Mouse (Mus musculus): ENCODE data around the gene Ubxn6. TPM values are rescaled to one million over a fixed set of nuclear protein-coding genes. Genes with fewer than 3 reads are reported as not detected.

Gene Ubxn6
- polyA plus RNA-seq, 1 experiment = 113 TPM

GRCm38 (mm10) chr17:56057381-56058120 is 17.3 kb downstream of the Ubxn6 start:
- DNase-seq (ENCODE audit: extremely low spot score in 1 of 2, low spot score in 1 of 2) = no peak

- DNase-seq (ENCODE audit: extremely low spot score in 1 of 2, low spot score in 1 of 2) = no peak
Measured at GRCm38 (mm10) chr17:56055945-56056678, 18.7 kb downstream of the Ubxn6 start.

DNA sequence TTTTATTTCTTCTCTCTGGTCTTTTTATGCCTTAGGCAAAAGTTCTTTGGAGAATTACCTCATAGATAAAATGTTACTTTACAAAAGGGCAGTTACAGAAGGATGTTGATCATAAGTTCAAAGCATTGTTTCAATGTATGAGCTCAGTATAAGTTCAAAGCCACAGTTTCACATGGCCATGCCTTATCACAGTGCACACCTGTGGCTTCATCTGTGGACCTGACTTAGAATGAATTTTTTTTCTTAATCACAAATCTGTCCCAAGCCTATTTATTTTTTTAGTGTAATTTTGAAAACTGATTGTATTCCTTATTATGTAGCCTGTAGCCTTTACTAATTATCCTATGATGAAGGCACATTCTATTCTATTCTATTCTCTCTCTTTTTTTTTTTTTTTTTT is 19.9 kb downstream of the Ubxn6 start:
- DNase-seq (ENCODE audit: extremely low spot score in 1 of 2, low spot score in 1 of 2) = no peak

DNA sequence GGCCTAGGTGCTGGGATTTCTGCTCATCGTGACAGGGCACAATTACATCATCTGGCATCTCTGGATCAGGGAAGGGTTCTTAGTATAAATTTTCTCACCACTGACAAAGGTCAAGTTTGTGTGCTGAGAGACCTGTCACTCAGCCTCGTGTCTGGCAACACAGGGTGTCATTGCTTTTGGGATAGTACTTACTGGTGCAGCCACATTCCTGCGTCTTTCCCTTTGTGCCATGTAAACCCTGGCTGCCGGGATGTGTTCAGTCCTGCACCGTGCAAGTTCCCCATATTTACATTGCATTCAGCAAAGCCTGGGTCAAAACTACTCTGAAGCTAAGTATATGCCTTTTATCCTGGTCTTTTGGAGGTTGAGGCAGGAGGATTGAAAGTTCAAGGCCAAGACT is 23.5 kb downstream of the Ubxn6 start:
- DNase-seq (ENCODE audit: extremely low spot score in 1 of 2, low spot score in 1 of 2) = no peak

DNA sequence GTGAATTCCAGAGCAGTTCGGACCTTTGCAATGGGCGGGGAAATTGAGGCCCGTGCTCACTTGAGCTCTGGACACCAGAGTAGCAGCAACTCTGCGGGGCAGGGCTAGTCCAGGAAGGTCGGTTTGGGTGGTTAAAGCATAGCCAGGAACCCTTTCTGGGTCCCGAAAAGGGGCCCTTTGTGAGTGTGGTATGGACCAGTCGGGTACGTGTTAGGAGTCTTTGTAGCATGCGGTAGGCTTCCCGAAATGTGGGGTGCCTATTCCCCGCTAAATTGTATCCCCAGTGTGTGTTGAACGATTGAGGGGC is 34.0 kb downstream of the Ubxn6 start:
- DNase-seq (ENCODE audit: extremely low spot score in 1 of 2, low spot score in 1 of 2) = no peak

- peak; percentile 98 to 99 for DNase-seq (ENCODE audit: extremely low spot score in 1 of 2, low spot score in 1 of 2)
Measured at GRCm38 (mm10) chr17:56040030-56040856, 34.6 kb downstream of the Ubxn6 start, which contains the start of gene Chaf1a. Gene Chaf1a, plus strand, starts transcription at chr17:56040439.

DNA sequence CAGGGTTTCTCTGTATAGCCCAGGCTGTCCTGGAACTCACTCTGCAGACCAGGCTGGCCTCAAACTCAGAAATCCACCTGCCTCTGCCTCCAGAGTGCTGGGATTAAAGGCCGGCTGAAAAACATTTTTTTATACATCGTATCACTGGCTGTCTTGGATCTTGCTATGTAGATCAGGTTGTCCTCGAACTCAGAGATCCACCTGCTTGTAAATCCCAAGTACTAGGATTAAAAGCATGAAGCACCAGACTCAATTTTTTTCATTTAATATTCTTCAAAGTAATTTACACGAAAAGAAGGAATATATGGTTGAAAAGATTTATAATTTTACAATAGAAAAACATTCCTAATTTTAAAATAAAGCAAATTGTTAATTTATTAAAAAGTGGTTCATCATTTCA is 35.5 kb downstream of the Ubxn6 start:
- DNase-seq (ENCODE audit: extremely low spot score in 1 of 2, low spot score in 1 of 2) = no peak

DNA sequence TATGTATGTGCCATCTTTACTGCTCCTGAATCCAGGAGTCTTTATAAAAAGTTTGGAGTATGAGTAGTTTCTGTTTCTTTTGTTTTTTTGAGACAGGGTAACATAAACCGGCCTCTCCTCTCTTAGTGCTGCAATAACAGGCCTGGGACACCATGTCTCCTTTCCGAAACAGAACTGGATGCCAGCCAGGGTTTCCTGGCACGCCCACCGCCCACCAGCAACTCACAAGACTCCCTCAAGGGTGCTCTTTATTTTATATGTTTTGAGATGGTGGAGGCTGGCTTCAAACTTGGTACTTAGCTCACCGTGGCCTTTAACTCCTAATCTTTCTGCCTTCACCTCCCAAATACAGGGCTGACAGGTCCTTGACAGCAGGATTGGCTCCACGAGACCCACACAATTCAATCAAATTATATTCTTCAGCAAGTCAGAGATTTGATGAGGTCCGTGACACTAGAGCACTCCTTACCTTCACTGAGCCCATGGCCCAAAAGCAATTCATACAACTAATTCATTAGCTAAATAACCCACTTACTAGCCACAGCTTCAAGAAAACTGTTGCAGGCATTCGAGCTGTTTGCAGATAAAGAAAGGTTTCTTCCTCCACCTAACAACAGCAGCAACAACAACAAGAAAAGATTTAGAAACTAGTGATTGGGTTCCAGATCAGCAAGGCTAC is 36.1 kb downstream of the Ubxn6 start:
- DNase-seq (ENCODE audit: extremely low spot score in 1 of 2, low spot score in 1 of 2) = no peak

DNA sequence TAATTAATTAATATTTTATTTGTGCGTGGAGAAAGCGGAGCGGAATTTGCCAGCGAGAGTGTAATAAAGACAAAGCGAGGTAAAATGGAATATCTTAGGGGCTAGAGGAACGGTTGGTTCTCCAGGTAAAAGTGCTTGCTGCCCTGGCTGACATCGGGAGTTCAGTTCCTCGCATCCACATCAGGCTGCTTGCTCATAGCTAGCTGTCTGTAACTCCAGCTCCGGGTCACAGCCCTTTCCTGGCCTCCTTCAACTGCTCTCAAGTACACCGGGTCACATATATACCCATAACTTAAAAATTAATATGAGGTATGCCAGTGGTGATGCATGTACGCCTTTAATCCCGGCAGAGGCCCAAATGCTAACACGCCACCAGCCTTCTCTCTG is 37.9 kb downstream of the Ubxn6 start:
- DNase-seq (ENCODE audit: extremely low spot score in 1 of 2, low spot score in 1 of 2) = no peak

DNA sequence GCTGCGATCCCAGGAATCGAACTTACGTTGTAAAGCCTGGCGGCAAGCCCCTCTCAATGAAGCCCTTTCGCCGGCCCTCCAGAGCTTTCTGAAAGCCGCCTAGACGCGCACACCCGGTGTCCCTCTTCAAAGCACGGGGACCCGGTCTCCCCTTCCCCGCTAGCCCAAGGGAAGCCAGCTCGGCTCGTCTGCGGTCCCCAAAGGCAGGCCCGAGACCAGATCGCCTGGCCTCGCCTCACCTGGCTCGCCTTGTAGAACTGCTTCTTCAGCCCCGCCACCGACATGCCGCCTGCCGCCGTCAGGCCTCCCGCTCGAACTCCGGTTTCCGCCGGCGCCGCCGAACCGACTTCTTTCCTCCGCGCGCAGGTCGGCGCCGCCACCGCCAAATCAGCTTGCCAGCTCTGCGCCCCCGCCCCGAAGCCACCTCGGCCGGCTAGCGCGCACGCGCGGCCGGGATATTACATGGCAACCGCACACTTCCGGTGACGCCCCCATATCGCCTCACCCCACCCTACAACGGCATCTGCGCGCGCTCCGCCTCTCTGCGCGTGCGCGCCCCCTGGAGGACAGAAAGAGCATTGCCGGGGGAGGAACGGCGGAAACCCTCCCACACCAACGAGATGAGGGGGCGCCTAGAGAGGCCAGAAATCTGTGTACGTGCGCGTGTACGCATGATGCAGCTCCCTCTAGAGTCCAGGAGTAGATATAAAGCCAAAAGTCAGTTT is 38.5 kb downstream of the Ubxn6 start, which contains the start of gene Sh3gl1:
Gene Sh3gl1, minus strand, starts transcription at position 460 of the 725 bp plus-strand sequence.
- peak; percentile 98 to 100 for DNase-seq (ENCODE audit: extremely low spot score in 1 of 2, low spot score in 1 of 2)

DNA sequence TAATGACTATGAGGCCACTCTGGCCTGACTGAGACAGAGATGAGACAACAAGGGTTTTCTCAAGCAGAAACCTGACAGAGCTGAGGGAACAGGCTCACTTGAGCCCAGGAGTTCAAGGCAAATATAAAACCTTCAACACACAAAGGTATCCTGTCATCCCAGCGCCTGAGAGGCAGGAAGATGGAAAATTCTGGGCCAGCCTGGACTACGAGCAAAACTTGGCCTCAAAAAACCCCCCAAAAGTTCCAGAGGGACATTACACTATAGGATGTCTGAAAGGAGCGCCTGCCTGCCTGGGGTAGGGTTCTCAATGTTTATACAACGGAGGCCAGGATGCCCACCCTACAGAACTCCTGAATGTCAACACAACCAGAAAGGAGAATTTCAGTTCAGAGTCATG is 39.6 kb downstream of the Ubxn6 start:
- DNase-seq (ENCODE audit: extremely low spot score in 1 of 2, low spot score in 1 of 2) = no peak

DNA sequence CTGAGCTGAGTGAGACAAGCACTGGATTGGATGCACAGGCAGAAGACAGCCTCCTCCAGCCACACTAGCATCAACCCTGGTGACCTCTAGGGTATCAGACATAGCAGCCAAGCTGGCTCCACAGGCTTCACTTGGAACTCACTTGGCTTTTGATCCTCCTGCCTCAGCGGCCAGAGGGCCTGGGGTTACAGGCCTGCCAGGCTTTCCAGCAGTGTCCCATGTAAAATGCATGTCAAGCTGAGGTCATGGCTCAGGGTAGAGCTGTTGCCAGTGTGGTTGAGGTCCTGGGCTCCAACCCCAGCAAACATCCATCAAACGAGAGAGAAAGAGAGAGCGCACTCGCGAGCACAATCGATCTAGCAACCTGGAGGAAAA is 40.1 kb downstream of the Ubxn6 start:
- no peak for DNase-seq (ENCODE audit: extremely low spot score in 1 of 2, low spot score in 1 of 2)

- no peak for DNase-seq (ENCODE audit: extremely low spot score in 1 of 2, low spot score in 1 of 2)
Measured at GRCm38 (mm10) chr17:56034040-56034725, 40.6 kb downstream of the Ubxn6 start.

DNA sequence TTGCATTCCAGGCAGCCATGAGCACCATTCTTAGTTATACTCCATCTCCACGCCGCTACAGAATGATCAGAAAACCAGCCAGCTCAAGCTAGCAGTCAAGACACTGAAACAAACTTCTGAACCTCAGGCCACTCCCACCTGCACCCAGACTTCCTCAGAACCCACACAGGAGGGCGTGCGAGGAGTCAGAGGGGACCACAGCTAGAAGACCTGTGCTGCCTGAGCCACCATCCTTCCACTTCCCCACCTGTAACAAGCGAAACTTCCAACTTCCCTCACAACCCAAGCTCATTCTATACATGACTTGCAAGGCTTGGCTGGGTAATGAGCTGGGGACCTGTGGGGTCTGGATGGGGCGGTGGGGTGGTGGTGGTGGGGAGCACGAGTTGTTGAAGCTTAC is 42.0 kb downstream of the Ubxn6 start:
- no peak for DNase-seq (ENCODE audit: extremely low spot score in 1 of 2, low spot score in 1 of 2)

GRCm38 (mm10) chr17:56032127-56032733 is 42.6 kb downstream of the Ubxn6 start:
- DNase-seq (ENCODE audit: extremely low spot score in 1 of 2, low spot score in 1 of 2) = peak in 1 of 2 experiments; percentile 1

DNA sequence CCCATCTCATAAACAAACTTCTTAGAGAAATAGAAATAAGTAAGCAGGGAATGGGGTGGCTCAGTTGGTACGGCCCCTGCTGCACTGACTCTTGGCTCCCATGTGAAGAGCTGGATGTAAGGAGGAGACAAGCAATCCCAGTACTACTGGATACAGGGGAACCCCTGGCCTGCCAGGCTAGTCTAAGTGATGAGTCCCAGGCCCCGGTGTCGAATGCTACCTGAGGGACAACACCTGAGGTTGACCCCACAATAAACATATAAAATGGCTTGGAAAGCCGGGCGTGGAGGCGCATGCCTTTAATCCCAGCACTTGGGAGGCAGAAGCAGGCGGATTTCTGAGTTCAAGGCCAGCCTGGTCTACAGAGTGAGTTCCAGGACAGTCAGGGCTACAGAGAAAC is 43.4 kb downstream of the Ubxn6 start:
- DNase-seq (ENCODE audit: extremely low spot score in 1 of 2, low spot score in 1 of 2) = no peak

DNA sequence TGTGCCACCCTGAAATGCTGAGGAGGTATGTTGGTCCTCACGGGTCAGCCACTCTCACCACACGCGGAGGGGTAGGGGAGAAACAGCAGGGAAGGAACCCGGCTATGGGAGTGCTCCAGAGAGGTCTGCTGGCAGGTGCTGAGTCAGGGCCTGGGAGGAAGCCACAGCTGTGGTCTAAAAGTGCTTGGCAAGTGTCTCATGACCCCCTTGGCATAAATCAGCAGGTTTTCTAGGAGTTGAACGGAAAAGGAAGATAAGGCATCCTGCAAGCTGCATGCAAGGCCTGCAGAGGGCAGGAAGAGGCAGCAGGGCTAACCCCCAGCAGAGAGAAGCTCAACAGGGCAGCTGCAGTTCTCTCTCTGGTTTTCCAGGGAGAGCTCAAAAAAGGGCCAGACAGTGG is 43.9 kb downstream of the Ubxn6 start:
- DNase-seq (ENCODE audit: extremely low spot score in 1 of 2, low spot score in 1 of 2) = no peak

- DNase-seq (ENCODE audit: extremely low spot score in 1 of 2, low spot score in 1 of 2) = no peak
Measured at GRCm38 (mm10) chr17:56030238-56030870, 44.5 kb downstream of the Ubxn6 start.
